Mouse (Mus musculus) heart, adult 2 months (tissue): ENCODE measurements at regions not wholly inside any gene's neighbourhood (a gene's known extent, or its start where the extent isn't known, plus 50 kb on each side); places are given as distances from the start of the nearest gene placed in this dataset.
"Not testable (repeated sequence)": the region's sequence is repeated elsewhere in the genome, so short reads cannot be mapped to it uniquely, and the experiment has no call there.

ENCODE experiments used
- DNase-seq, 2 experiments: peaks; one replicate each; pipeline ENCODE4 v3.0.0; 2021
- H3K27ac ChIP-seq: fragments of 200-600 bp; 2 replicates; pipeline ENCODE4 v1.8.1; 2022
- H3K27me3 ChIP-seq: fragments of 200-500 bp; 2 replicates; pipeline ENCODE4 v1.6.1; 2012; ENCODE audit warnings: mild to moderate bottlenecking, low read length, inconsistent platforms, mixed read lengths; ENCODE audit not compliant: control insufficient read depth, insufficient read depth
- H3K36me3 ChIP-seq: fragments of 200-500 bp; 2 replicates; pipeline ENCODE4 v1.6.1; 2012; ENCODE audit warnings: low read length, inconsistent platforms; ENCODE audit not compliant: control insufficient read depth, insufficient read depth
- H3K4me1 ChIP-seq: fragments of 200-500 bp; 2 replicates; pipeline ENCODE4 v1.6.1; 2011; ENCODE audit warnings: low read length; ENCODE audit not compliant: control insufficient read depth, insufficient read depth
- H3K4me3 ChIP-seq: fragments of 200-600 bp; 2 replicates; pipeline ENCODE4 v1.8.1; 2022
- H3K79me2 ChIP-seq: fragments of 200-500 bp; replicated peaks from 2 replicates; pipeline ENCODE4 v1.6.1; 2012; ENCODE audit warnings: mild to moderate bottlenecking, inconsistent platforms, low read length, moderate library complexity, mixed read lengths; ENCODE audit not compliant: control insufficient read depth, insufficient read depth
- H3K9ac ChIP-seq: fragments of 200-500 bp; 2 replicates; pipeline ENCODE4 v1.6.1; 2012; ENCODE audit warnings: low read depth, mild to moderate bottlenecking, control low read depth, inconsistent platforms, low read length, mixed read lengths
- CTCF ChIP-seq: fragments of 200-600 bp; IDR thresholded peaks from 2 replicates; pipeline ENCODE4 v1.8.1; 2022; ENCODE audit warnings: antibody characterized with exemption, mild to moderate bottlenecking, moderate library complexity
- EP300 ChIP-seq: fragments of 200-500 bp; IDR thresholded peaks from 2 replicates; pipeline ENCODE4 v1.6.1; 2011; ENCODE audit warnings: low read depth, low read length, control low read depth; ENCODE audit not compliant: insufficient read depth
- POLR2A ChIP-seq: fragments of 200-500 bp; IDR thresholded peaks from 2 replicates; pipeline ENCODE4 v1.6.1; 2011; ENCODE audit warnings: mild to moderate bottlenecking, low read depth, low read length, control low read depth; ENCODE audit not compliant: insufficient read depth
- WGBS: fragments of 180-500 bp; shearing (Covaris S2); methylation state at CpG from one replicate; pipeline ENCODE4 v1.1.7; 2018; 5-methylcytosine and 5-hydroxymethylcytosine counted together
- intact Hi-C: fragments of 180-260 bp; cut with DNase I; formaldehyde crosslinking; loops from one replicate; pipeline ENCODE4 v1.15.1; 2025

GRCm38 (mm10) chr3:126210226-126210625 lies 153.3 kb upstream of the Arsj start:
- intact Hi-C loops: no loop called here
- Histone ChIP-seq H3K9ac (no peak overlapping the region), H3K4me3 (no peak overlapping the region), H3K36me3 (no peaks in the 10 kb centered on the region), H3K27ac (no peak overlapping the region), H3K4me1 (no peaks in the 10 kb centered on the region), H3K79me2 (no peaks in the 10 kb centered on the region), H3K27me3 (no peaks in the 10 kb centered on the region)
- TF ChIP-seq POLR2A (no peak), EP300 (no peak), CTCF (no peak)
- WGBS: 57% methylated on average over 1 of the region's 1 CpGs
- no peak for DNase-seq

GRCm38 (mm10) chr3:126227575-126227974 lies 135.9 kb upstream of the Arsj start:
- intact Hi-C loops: no loop called here
- WGBS: 92% methylated on average over 4 of the region's 4 CpGs

GRCm38 (mm10) chr3:126245834-126246233 lies 117.7 kb upstream of the Arsj start:
- 79% methylated on average over 3 of the region's 3 CpGs for WGBS
- Histone ChIP-seq H3K27me3 (no peaks in the 10 kb centered on the region), H3K36me3 (no peaks in the 10 kb centered on the region), H3K4me3 (no peak overlapping the region), H3K79me2 (no peaks in the 10 kb centered on the region), H3K27ac (no peak overlapping the region), H3K4me1 (no peaks in the 10 kb centered on the region), H3K9ac (no peak overlapping the region)
- intact Hi-C loops: no loop called here
- no peak for DNase-seq
- no peak for TF ChIP-seq POLR2A

More at GRCm38 (mm10) chr3:126227575-126227974, 135.9 kb upstream of the Arsj start:
- no peak for DNase-seq
- no peak for TF ChIP-seq POLR2A
- TF ChIP-seq EP300: no peak
- TF ChIP-seq CTCF: no peak
- Histone ChIP-seq H3K27me3 (no peaks in the 10 kb centered on the region), H3K79me2 (no peaks in the 10 kb centered on the region), H3K36me3 (no peaks in the 10 kb centered on the region), H3K27ac (no peak overlapping the region), H3K4me1 (no peaks in the 10 kb centered on the region), H3K9ac (no peak overlapping the region), H3K4me3 (no peak overlapping the region)

GRCm38 (mm10) chr3:126261270-126261669 lies 102.2 kb upstream of the Arsj start:
- DNase-seq: no peak
- Histone ChIP-seq H3K9ac (no peak overlapping the region), H3K27me3 (no peaks in the 10 kb centered on the region), H3K4me1 (no peaks in the 10 kb centered on the region), H3K4me3 (no peak overlapping the region), H3K27ac (no peak overlapping the region), H3K36me3 (no peaks in the 10 kb centered on the region), H3K79me2 (no peaks in the 10 kb centered on the region)
- TF ChIP-seq CTCF (no peak), EP300 (no peak), POLR2A (no peak)
- intact Hi-C loops: no loop called here
- whole genome bisulfite sequencing: 77% methylated on average over 8 of the region's 8 CpGs

- H3K79me2 ChIP-seq, H3K27me3 ChIP-seq, H3K9ac ChIP-seq, H3K4me1 ChIP-seq, intact Hi-C loops, H3K4me3 ChIP-seq, DNase-seq, H3K36me3 ChIP-seq, H3K27ac ChIP-seq: not testable (repeated sequence)
Observed at GRCm38 (mm10) chr3:126272027-126272426, 91.5 kb upstream of the Arsj start.

- WGBS: 84% methylated on average over 3 of the region's 3 CpGs
- Histone ChIP-seq H3K9ac (no peak overlapping the region), H3K27me3 (no peaks in the 10 kb centered on the region), H3K36me3 (no peaks in the 10 kb centered on the region), H3K4me1 (no peaks in the 10 kb centered on the region), H3K4me3 (no peak overlapping the region), H3K79me2 (no peaks in the 10 kb centered on the region), H3K27ac (no peak overlapping the region)
- DNase-seq: no peak
- no peak for TF ChIP-seq CTCF
- no peak for TF ChIP-seq EP300
- no peak for TF ChIP-seq POLR2A
- intact Hi-C loops: no loop called here
Observed at GRCm38 (mm10) chr3:126273566-126273965, 89.9 kb upstream of the Arsj start.
